Mouse (Mus musculus): ENCODE results near the gene Plekhg2. TPM values are rescaled to one million over a fixed set of nuclear protein-coding genes. Genes with fewer than 3 reads are reported as not detected.

The Plekhg2 gene
- polyA plus RNA-seq (2015; fragmentation: Nextera tagmentation; extraction: Ambion mirVana): 10.8 and 13.7 TPM in 2 replicates

GRCm38 (mm10) chr7:28372251-28373108 lies at the start of gene Plekhg2:
Gene Plekhg2, minus strand, starts transcription at chr7:28372599.

GRCm38 (mm10) chr7:28392429-28393271 lies 20.3 kb upstream of the Plekhg2 start, which contains the start of the genes Med29 and Paf1:
Gene Med29, minus strand, starts transcription at chr7:28392708.
Gene Paf1, plus strand, starts transcription at chr7:28392951.

GRCm38 (mm10) chr7:28380237-28381016 lies 8.0 kb upstream of the Plekhg2 start, which contains the start of gene Zfp36:
Gene Zfp36, minus strand, starts transcription at chr7:28380253.

GRCm38 (mm10) chr7:28350155-28350883 lies 22.1 kb downstream of the Plekhg2 start, which contains the start of gene Rps16:
Gene Rps16, plus strand, starts transcription at chr7:28350652.

GRCm38 (mm10) chr7:28338108-28338998 lies 34.0 kb downstream of the Plekhg2 start, which contains the start of gene Supt5:
Gene Supt5, minus strand, starts transcription at chr7:28338746.

GRCm38 (mm10) chr7:28311926-28312543 lies 60.4 kb downstream of the Plekhg2 start, which contains the start of gene Timm50:
Gene Timm50, minus strand, starts transcription at chr7:28312072.

Other genes with a start within 250 kb of the Plekhg2 start
- 0.06 and 0.09 TPM in 2 replicates for gene 9530053A07Rik, start 243.1 kb downstream of the Plekhg2 start, polyA plus RNA-seq (2015; fragmentation: Nextera tagmentation; extraction: Ambion mirVana)
- 61.6 and 68.4 TPM in 2 replicates for gene Fbl, start 202.9 kb downstream of the Plekhg2 start, polyA plus RNA-seq (2015; fragmentation: Nextera tagmentation; extraction: Ambion mirVana)
- gene Dyrk1b, start 193.1 kb downstream of the Plekhg2 start, polyA plus RNA-seq (2015; fragmentation: Nextera tagmentation; extraction: Ambion mirVana): 10.0 and 11.1 TPM in 2 replicates
- gene Eid2, start 104.7 kb downstream of the Plekhg2 start, polyA plus RNA-seq (2015; fragmentation: Nextera tagmentation; extraction: Ambion mirVana): 32.0 and 49.2 TPM in 2 replicates
- 43.2 and 45.7 TPM in 2 replicates for gene Eid2b, start 94.9 kb downstream of the Plekhg2 start, polyA plus RNA-seq (2015; fragmentation: Nextera tagmentation; extraction: Ambion mirVana)
- gene Selenov, start 81.4 kb downstream of the Plekhg2 start, polyA plus RNA-seq (2015; fragmentation: Nextera tagmentation; extraction: Ambion mirVana): 5.1 and 6.7 TPM in 2 replicates
- gene Dll3, start 70.4 kb downstream of the Plekhg2 start, polyA plus RNA-seq (2015; fragmentation: Nextera tagmentation; extraction: Ambion mirVana): 20.4 and 21.8 TPM in 2 replicates
- 109 and 129 TPM in 2 replicates for gene Timm50, start 60.5 kb downstream of the Plekhg2 start, polyA plus RNA-seq (2015; fragmentation: Nextera tagmentation; extraction: Ambion mirVana)
- 64.4 and 73.7 TPM in 2 replicates for gene Supt5, start 33.9 kb downstream of the Plekhg2 start, polyA plus RNA-seq (2015; fragmentation: Nextera tagmentation; extraction: Ambion mirVana)
- gene Rps16, start 21.9 kb downstream of the Plekhg2 start, polyA plus RNA-seq (2015; fragmentation: Nextera tagmentation; extraction: Ambion mirVana): 524 and 613 TPM in 2 replicates
- gene Zfp36, start 7.7 kb upstream of the Plekhg2 start, polyA plus RNA-seq (2015; fragmentation: Nextera tagmentation; extraction: Ambion mirVana): 3.9 and 4.1 TPM in 2 replicates
- gene Med29, start 20.1 kb upstream of the Plekhg2 start, polyA plus RNA-seq (2015; fragmentation: Nextera tagmentation; extraction: Ambion mirVana): 48.8 and 49.0 TPM in 2 replicates
- 75.7 and 90.9 TPM in 2 replicates for gene Paf1, start 20.4 kb upstream of the Plekhg2 start, polyA plus RNA-seq (2015; fragmentation: Nextera tagmentation; extraction: Ambion mirVana)
- 6.6 and 8.3 TPM in 2 replicates for gene Gmfg, start 64.8 kb upstream of the Plekhg2 start, polyA plus RNA-seq (2015; fragmentation: Nextera tagmentation; extraction: Ambion mirVana)
- 20.6 and 22.6 TPM in 2 replicates for gene Lrfn1, start 79.4 kb upstream of the Plekhg2 start, polyA plus RNA-seq (2015; fragmentation: Nextera tagmentation; extraction: Ambion mirVana)
- not detected in 2 replicates for gene Ifnl2, start 137.9 kb upstream of the Plekhg2 start, polyA plus RNA-seq (2015; fragmentation: Nextera tagmentation; extraction: Ambion mirVana)
- not detected in 2 replicates for gene Ifnl3, start 150.2 kb upstream of the Plekhg2 start, polyA plus RNA-seq (2015; fragmentation: Nextera tagmentation; extraction: Ambion mirVana)
- not detected in 2 replicates for gene Sycn, start 168.3 kb upstream of the Plekhg2 start, polyA plus RNA-seq (2015; fragmentation: Nextera tagmentation; extraction: Ambion mirVana)
- gene Nccrp1, start 174.7 kb upstream of the Plekhg2 start, polyA plus RNA-seq (2015; fragmentation: Nextera tagmentation; extraction: Ambion mirVana): 0.39 and 0.80 TPM in 2 replicates
- 16.1 and 19.3 TPM in 2 replicates for gene Samd4b, start 225.5 kb upstream of the Plekhg2 start, polyA plus RNA-seq (2015; fragmentation: Nextera tagmentation; extraction: Ambion mirVana)
- gene Pak4, start 225.6 kb upstream of the Plekhg2 start, polyA plus RNA-seq (2015; fragmentation: Nextera tagmentation; extraction: Ambion mirVana): 12.0 and 12.5 TPM in 2 replicates

Measured in neural tube, postnatal 0 days (tissue).